Mouse (Mus musculus) stomach, postnatal 0 days (tissue): ENCODE results near the gene Tex14.
A peak's percentile ranks its signal among the peaks of the same experiment; 100 is the strongest.

Experiments used
- CTCF ChIP-seq: IDR thresholded peaks from 2 replicates; pipeline ENCODE4 v1.5.1; 2016; ENCODE audit warnings: antibody characterized with exemption, low read depth, mild to moderate bottlenecking, moderate library complexity
- EP300 ChIP-seq: optimal IDR thresholded peaks from 2 replicates; pipeline ENCODE3; 2016; ENCODE audit warnings: antibody characterized with exemption

DNA sequence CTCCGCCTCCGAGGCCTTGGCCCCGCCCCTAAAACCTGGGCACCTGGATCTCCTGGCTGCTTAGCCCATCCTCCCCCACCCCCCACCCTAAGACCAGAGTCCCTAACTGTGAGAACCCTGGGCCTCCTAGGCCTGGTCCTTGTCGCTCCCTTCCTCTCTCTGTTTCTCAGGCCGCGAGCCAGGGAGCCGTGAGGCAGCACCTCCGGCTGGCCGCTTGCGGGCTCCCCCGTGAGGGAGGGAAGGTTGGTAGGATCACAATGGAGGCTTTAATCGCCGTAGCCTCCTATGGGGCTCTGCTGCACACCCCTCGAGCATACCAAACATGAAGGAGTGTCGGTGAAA lies 187.5 kb downstream of the Tex14 start:
- TF ChIP-seq CTCF (peak; percentile 50), EP300 (no peak)
